Mouse (Mus musculus) liver, embryonic 12.5 days (tissue): ENCODE data around the gene Cxcr3. TPM values are rescaled to one million over a fixed set of nuclear protein-coding genes. Genes with fewer than 3 reads are reported as not detected.

Experiments used
- ATAC-seq: fragments of 200-750 bp; cut with Nextera tagmentation; 2 replicates; pipeline ENCODE4 v1.8.0; 2017; ENCODE audit warnings: moderate number of reproducible peaks, mild to moderate bottlenecking, moderate library complexity
- H3K27ac ChIP-seq: fragments of 300-500 bp; sonication (generic); 2 replicates; pipeline ENCODE4 v1.5.1; 2016; ENCODE audit warnings: mild to moderate bottlenecking
- H3K27me3 ChIP-seq: fragments of 300-500 bp; sonication (generic); replicated peaks from 2 replicates; pipeline ENCODE4 v1.6.1; 2016; ENCODE audit warnings: mild to moderate bottlenecking, moderate library complexity
- H3K36me3 ChIP-seq: fragments of 300-500 bp; sonication (generic); 2 replicates; pipeline ENCODE4 v1.6.1; 2016; ENCODE audit warnings: mild to moderate bottlenecking, moderate library complexity
- H3K4me1 ChIP-seq: fragments of 300-500 bp; sonication (generic); 2 replicates; pipeline ENCODE4 v1.6.1; 2016
- H3K4me2 ChIP-seq: fragments of 300-500 bp; sonication (generic); 2 replicates; pipeline ENCODE4 v1.6.1; 2016; ENCODE audit warnings: mild to moderate bottlenecking, moderate library complexity
- H3K4me3 ChIP-seq: fragments of 300-500 bp; sonication (generic); 2 replicates; pipeline ENCODE4 v1.5.1; 2016; ENCODE audit warnings: mild to moderate bottlenecking, moderate library complexity
- H3K9ac ChIP-seq: fragments of 300-500 bp; sonication (generic); 2 replicates; pipeline ENCODE4 v1.6.1; 2016; ENCODE audit warnings: mild to moderate bottlenecking, moderate library complexity
- H3K9me3 ChIP-seq: fragments of 300-500 bp; sonication (generic); replicated peaks from 2 replicates; pipeline ENCODE4 v1.6.1; 2016; ENCODE audit warnings: mild to moderate bottlenecking, moderate library complexity
- WGBS: fragments of 180-500 bp; shearing (Covaris S2); methylation state at CpG from one replicate; pipeline ENCODE4 v1.1.7; 2016; ENCODE audit not compliant: insufficient replicate concordance; 5-methylcytosine and 5-hydroxymethylcytosine counted together
- polyA plus RNA-seq: library from polyadenylated mRNA; unstranded; fragments of >200 nt; fragmentation: Nextera tagmentation; extraction: Ambion mirVana; gene quantifications from 2 replicates; pipeline ENCODE4 v1.2.1, GENCODE M21; 2016

Cxcr3 gene
- polyA plus RNA-seq, 1 experiment from 2014 or later: 0.27 TPM

GRCm38 (mm10) chrX:101734981-101735380, 912 bp upstream of the Cxcr3 start:
- Histone ChIP-seq H3K4me3 (no peak overlapping the region), H3K36me3 (no peaks in the 10 kb centered on the region), H3K27ac (no peak overlapping the region), H3K4me2 (no peak overlapping the region), H3K27me3 (peaks cover 55% of the 10 kb centered on the region), H3K9me3 (no peaks in the 10 kb centered on the region), H3K9ac (no peak overlapping the region), H3K4me1 (no peaks in the 10 kb centered on the region)
- WGBS: 41% methylated on average over 5 of the region's 5 CpGs
- ATAC-seq: no peak

GRCm38 (mm10) chrX:101733288-101733687, 781 bp downstream of the Cxcr3 start:
- Histone ChIP-seq H3K36me3 (no peaks in the 10 kb centered on the region), H3K4me1 (no peaks in the 10 kb centered on the region), H3K27me3 (peaks cover 46% of the 10 kb centered on the region), H3K4me3 (no peak overlapping the region), H3K27ac (no peak overlapping the region), H3K4me2 (0 out of 2 replicates have a peak overlapping the region, but pooled peaks have one; percentile 8), H3K9ac (no peak overlapping the region), H3K9me3 (no peaks in the 10 kb centered on the region)
- ATAC-seq: no peak
- WGBS: 31% methylated on average over 3 of the region's 3 CpGs

GRCm38 (mm10) chrX:101732644-101733043, 1.4 kb downstream of the Cxcr3 start:
- H3K4me3 ChIP-seq: no peak overlapping the region
- no peak for ATAC-seq
- no peaks in the 10 kb centered on the region for H3K36me3 ChIP-seq
- H3K9me3 ChIP-seq: no peaks in the 10 kb centered on the region
- WGBS: 48% methylated on average over 12 of the region's 12 CpGs
- H3K4me1 ChIP-seq: no peaks in the 10 kb centered on the region
- no peak overlapping the region for H3K27ac ChIP-seq
- H3K27me3 ChIP-seq: peaks cover 42% of the 10 kb centered on the region
- H3K4me2 ChIP-seq: no peak overlapping the region
- H3K9ac ChIP-seq: no peak overlapping the region

GRCm38 (mm10) chrX:101730010-101730409, 4.1 kb downstream of the Cxcr3 start:
- Histone ChIP-seq H3K27me3 (peaks cover 25% of the 10 kb centered on the region; the same call in 1 of the 2 replicates), H3K27ac (no peak overlapping the region), H3K4me1 (no peaks in the 10 kb centered on the region), H3K4me3 (no peak overlapping the region), H3K4me2 (no peak overlapping the region), H3K9me3 (no peaks in the 10 kb centered on the region), H3K9ac (no peak overlapping the region), H3K36me3 (no peaks in the 10 kb centered on the region)
- no peak for ATAC-seq

GRCm38 (mm10) chrX:101720401-101720800, 13.7 kb downstream of the Cxcr3 start:
- H3K27me3 ChIP-seq: peaks cover 30% of the 10 kb centered on the region
- H3K4me1 ChIP-seq: no peaks in the 10 kb centered on the region
- H3K27ac ChIP-seq: no peak overlapping the region
- no peak overlapping the region for H3K9ac ChIP-seq
- 38% methylated on average over 1 of the region's 1 CpGs for whole genome bisulfite sequencing
- H3K4me3 ChIP-seq: no peak overlapping the region
- H3K36me3 ChIP-seq: no peaks in the 10 kb centered on the region
- no peaks in the 10 kb centered on the region for H3K9me3 ChIP-seq
- no peak overlapping the region for H3K4me2 ChIP-seq
- no peak for ATAC-seq

GRCm38 (mm10) chrX:101705111-101705510, 29.0 kb downstream of the Cxcr3 start:
- no peak for ATAC-seq
- Histone ChIP-seq H3K4me3 (no peak overlapping the region), H3K9me3 (no peaks in the 10 kb centered on the region), H3K27me3 (peaks cover 4% of the 10 kb centered on the region), H3K4me2 (no peak overlapping the region), H3K27ac (no peak overlapping the region), H3K9ac (no peak overlapping the region), H3K4me1 (no peaks in the 10 kb centered on the region), H3K36me3 (no peaks in the 10 kb centered on the region)
- 57% methylated on average over 7 of the region's 7 CpGs for WGBS

- 50% methylated on average over 23 of the region's 23 CpGs for WGBS
- H3K9me3 ChIP-seq: peaks cover 22% of the 10 kb centered on the region
- no peak overlapping the region for H3K27ac ChIP-seq
- H3K4me2 ChIP-seq: no peak overlapping the region
- no peaks in the 10 kb centered on the region for H3K27me3 ChIP-seq
- no peak overlapping the region for H3K4me3 ChIP-seq
- H3K9ac ChIP-seq: no peak overlapping the region
- ATAC-seq: no peak
- H3K36me3 ChIP-seq: no peaks in the 10 kb centered on the region
- H3K4me1 ChIP-seq: no peaks in the 10 kb centered on the region
These were observed 35.8 kb downstream of the Cxcr3 start for GRCm38 (mm10) chrX:101698232-101698631.

GRCm38 (mm10) chrX:101697537-101697936, 36.5 kb downstream of the Cxcr3 start:
- no peaks in the 10 kb centered on the region for H3K27me3 ChIP-seq
- no peak overlapping the region for H3K9ac ChIP-seq
- no peak overlapping the region for H3K4me3 ChIP-seq
- H3K4me2 ChIP-seq: no peak overlapping the region
- whole genome bisulfite sequencing: 61% methylated on average over 50 of the region's 54 CpGs
- H3K27ac ChIP-seq: no peak overlapping the region
- H3K36me3 ChIP-seq: no peaks in the 10 kb centered on the region
- peaks cover 22% of the 10 kb centered on the region for H3K9me3 ChIP-seq
- no peaks in the 10 kb centered on the region for H3K4me1 ChIP-seq
- no peak for ATAC-seq

GRCm38 (mm10) chrX:101695686-101696085, 38.4 kb downstream of the Cxcr3 start:
- Histone ChIP-seq H3K9ac (no peak overlapping the region), H3K27ac (no peak overlapping the region), H3K36me3 (no peaks in the 10 kb centered on the region), H3K4me2 (no peak overlapping the region), H3K4me3 (no peak overlapping the region), H3K4me1 (no peaks in the 10 kb centered on the region), H3K27me3 (no peaks in the 10 kb centered on the region), H3K9me3 (peaks cover 22% of the 10 kb centered on the region)
- ATAC-seq: no peak
- WGBS: 85% methylated on average over 27 of the region's 27 CpGs

Other genes starting within 250 kb of the Cxcr3 start
- gene Taf1, start 201.5 kb downstream of the Cxcr3 start, polyA plus RNA-seq: 11.7 and 13.9 TPM in 2 replicates
- gene Ogt, start 94.2 kb downstream of the Cxcr3 start, polyA plus RNA-seq: 67.4 and 68.9 TPM in 2 replicates
- 0.60 and 0.79 TPM in 2 replicates for gene Gm4779, start 60.2 kb upstream of the Cxcr3 start, polyA plus RNA-seq
- 0.33 and 0.73 TPM in 2 replicates for gene 8030474K03Rik, start 60.4 kb upstream of the Cxcr3 start, polyA plus RNA-seq
- 2.4 and 4.4 TPM in 2 replicates for gene Nhsl2, start 115.1 kb upstream of the Cxcr3 start, polyA plus RNA-seq